Mouse (Mus musculus) gastrocnemius, postnatal 25 days (tissue): ENCODE measurements around the gene Fxyd4. TPM values are rescaled to one million over a fixed set of nuclear protein-coding genes. Genes with fewer than 3 reads are reported as not detected.

Source experiments
- DNase-seq: peaks from one replicate; pipeline ENCODE4 v3.0.0; 2022
- long read RNA-seq, 2 experiments: library from polyadenylated mRNA; stranded (forward); transcript quantifications; one replicate each; pipeline ENCODE4 v2.0.0; 2021
- total RNA-seq, 2 experiments: library from RNA; stranded (reverse); gene quantifications; 1 replicate in 1 of 2; 2 replicates in 1 of 2; pipeline ENCODE4 v1.2.3; 2021

The Fxyd4 gene
- total RNA-seq, result not detected
- long read RNA-seq, experiment 1, result 0 reads
- long read RNA-seq, experiment 2, result 0 reads

DNA sequence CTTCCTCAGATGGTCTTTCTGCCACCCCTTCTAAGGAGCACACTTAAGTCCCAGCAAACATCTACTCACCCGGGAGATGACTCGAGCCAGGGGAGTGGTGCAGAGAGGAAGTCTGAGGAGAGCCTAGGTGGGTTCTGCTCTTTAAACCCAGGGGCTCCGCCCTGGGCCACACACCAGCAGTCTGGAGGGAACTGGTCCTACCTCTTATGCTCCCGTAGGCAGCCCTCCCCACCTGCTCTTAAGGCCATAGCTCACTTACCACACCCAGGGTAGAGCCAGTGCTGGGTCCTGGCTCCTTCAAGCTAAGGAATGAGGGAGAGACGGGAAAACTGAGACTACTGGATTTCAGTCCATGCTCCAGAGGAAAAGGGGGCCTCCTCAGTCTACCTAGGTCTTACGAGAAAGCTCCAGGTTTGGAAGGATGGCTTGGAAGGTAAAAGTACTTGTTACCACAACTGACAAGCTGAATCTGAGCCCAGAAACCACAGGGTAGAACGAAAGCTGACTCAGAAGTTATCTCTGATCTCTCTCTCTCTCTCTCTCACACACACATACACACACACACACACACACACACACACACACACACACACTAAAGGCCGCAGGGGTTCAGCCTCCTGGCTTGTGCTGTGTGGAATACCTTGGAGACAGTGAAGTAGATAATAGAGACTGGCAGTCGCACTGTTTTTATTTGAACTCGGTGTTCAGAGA, at the start of gene Fxyd4:
Gene Fxyd4, minus strand, starts transcription at position 471 of the 711 bp plus-strand sequence.
- DNase-seq, result no peak

- DNase-seq, result no peak
These were observed 49.7 kb upstream of the Fxyd4 start for GRCm38 (mm10) chr6:117987173-117987572.

DNA sequence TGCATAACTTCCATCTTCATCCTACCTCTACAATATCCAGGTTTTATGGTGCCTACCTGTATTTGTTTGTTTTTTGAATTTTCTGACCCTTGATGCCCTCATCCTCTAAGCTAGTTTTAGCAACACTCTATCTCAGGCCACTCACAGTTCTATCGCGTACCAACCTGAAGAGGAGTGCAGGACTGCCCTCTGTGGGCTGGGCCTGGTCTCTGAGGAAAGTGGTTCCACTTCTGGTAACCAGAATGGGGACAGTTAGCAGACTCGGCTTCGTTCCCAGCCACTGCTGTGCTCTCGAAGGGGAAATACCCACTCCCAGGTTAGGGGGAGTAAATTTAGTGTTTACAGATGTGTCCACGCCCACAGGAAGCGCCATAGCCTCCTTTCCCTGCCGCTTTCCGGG, 29.2 kb upstream of the Fxyd4 start:
- no peak for DNase-seq

- no peak for DNase-seq
These were observed 25.7 kb upstream of the Fxyd4 start for GRCm38 (mm10) chr6:117963201-117963600.

GRCm38 (mm10) chr6:117956851-117957501, 19.5 kb upstream of the Fxyd4 start:
- DNase-seq, result no peak

GRCm38 (mm10) chr6:117956161-117956560, 18.7 kb upstream of the Fxyd4 start:
- no peak for DNase-seq

DNA sequence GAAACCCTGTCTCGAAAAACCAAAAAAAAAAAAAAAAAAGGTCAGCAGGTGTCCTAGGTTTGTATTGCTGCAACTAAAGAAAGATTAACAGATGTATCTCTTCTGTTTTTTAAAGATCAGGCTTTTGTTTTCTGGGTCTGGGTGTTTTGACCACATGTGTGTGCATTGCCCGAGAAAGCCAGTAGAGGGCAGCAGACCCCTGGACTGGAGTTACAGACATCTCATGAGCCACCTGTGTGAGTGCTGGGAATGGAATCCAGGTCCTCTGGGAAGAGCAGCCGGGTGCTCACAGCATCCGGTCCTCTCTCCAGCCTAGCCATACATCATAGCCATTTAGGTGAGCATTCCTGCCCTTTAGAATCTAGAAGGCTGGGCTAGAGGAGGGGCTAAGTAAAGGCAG, 14.8 kb upstream of the Fxyd4 start:
- DNase-seq, result no peak

DNA sequence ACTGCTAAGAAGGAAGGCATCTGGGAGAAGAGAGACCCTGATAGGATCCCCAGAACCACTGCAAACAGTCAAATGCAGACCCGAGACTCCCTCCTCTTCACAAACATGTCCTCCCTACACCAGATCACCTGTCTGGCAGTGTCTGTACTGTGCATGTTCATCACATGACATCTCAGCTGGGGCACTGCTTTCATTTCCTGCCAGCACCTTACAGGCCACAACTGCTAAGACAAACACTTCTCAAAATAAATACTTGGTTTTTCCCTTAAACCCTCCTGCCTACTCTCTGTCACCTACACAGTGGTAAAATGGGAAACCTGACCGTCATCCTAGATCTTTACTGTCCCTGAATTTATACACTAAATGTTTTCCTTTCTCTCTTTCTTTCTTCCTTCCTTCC, 6.4 kb upstream of the Fxyd4 start:
- no peak for DNase-seq

GRCm38 (mm10) chr6:117942769-117943168, 5.3 kb upstream of the Fxyd4 start:
- DNase-seq, result no peak

DNA sequence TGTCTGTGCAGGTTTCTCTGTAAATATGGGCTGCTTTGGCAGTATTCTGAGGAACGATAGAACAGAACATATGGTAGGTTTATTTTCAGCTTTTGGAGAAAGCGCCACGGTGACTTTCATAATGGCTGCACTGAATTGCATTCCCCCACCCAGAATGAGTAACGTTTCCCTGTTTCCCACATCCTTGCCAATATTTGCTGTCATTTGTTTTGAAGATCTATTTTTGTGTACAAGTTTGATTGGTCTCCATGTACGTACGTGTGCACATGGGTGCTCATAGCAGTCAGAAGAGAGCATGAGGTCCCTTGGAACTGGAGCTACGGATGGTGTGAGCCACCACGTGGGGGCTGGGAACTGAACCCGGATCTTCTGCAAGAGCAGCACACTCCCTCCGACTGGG, 1.5 kb upstream of the Fxyd4 start:
- no peak for DNase-seq

DNA sequence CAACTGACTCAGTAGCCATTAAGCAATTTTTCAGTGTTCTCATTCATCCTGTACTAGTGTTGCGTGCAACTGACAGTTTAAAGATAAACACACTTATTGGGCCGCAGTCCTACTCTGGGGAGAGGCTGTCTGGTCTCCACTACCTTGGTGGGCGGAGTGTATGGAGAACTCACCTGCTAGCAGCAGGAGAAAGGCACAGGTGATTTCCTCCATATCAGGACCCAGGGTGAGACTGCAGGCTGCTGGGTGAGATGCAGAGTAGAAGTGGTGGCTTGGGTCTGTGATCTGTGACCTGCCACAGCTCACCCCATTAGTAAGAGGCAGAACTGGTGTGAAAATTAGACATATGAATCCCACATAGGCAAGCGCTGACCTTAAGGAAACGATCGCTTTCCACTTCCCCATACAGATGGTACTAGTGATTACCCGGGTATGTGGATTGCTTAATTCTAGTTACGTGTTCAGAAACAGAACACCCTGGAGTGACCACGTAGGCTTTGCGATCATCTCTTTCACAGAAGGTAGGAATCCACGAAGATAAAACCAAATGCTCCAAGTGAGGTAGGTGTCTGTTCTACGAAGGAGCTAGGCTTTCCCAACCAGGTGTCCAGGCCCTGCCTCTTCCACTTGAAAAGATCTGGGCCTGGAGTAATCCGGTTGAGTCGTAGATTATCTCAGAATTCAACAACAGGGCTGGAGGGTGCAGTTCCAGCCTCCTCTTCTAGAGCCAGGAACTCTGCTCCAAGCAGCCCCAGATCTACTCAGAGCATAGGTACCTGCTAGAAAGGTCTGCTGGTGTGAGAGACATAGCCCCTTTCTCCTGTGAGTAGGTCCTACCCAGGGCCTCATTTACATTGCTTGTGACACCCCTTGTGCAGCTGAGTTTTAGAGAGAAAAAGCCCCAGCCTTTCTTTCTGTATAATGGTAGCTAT, 1.5 kb downstream of the Fxyd4 start:
- no peak for DNase-seq

GRCm38 (mm10) chr6:117934301-117934700, 3.2 kb downstream of the Fxyd4 start:
- no peak for DNase-seq

- DNase-seq, result no peak
These were observed 5.0 kb downstream of the Fxyd4 start for GRCm38 (mm10) chr6:117932325-117933051.

DNA sequence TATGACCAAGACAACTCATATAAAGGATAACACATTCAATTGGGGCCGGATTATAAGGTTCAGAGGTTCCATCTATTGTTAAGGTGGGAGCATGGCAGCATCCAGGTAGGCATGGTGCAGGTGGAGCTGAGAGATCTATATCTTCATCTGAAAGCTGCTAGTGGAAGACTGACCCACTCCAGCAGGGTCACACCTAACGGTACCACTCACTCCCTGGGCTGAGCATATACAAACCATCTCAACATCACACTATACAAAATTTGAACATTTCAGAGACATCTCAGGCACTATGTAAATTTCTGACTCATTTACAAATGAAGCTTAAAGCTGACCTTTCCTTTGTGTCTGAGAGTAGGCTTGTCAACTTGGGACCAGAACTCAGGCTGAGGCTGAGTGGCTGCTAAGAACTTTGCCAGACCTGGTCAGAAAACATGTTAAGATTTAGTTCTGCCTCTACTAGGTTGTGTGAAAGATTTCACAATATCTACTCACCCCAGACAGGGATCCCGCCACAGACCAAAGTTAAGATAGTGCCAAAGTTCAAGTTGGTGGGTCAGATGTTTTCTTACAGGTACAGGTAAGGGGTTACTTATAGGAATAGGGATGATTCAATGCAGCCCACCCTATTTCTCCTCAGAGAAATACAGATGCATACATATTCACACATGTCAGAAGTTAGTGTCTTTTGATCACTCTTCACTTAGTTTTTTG, 7.4 kb downstream of the Fxyd4 start:
- no peak for DNase-seq

GRCm38 (mm10) chr6:117928746-117929145, 8.7 kb downstream of the Fxyd4 start:
- DNase-seq, result no peak

GRCm38 (mm10) chr6:117927955-117928354, 9.5 kb downstream of the Fxyd4 start:
- DNase-seq, result no peak

DNA sequence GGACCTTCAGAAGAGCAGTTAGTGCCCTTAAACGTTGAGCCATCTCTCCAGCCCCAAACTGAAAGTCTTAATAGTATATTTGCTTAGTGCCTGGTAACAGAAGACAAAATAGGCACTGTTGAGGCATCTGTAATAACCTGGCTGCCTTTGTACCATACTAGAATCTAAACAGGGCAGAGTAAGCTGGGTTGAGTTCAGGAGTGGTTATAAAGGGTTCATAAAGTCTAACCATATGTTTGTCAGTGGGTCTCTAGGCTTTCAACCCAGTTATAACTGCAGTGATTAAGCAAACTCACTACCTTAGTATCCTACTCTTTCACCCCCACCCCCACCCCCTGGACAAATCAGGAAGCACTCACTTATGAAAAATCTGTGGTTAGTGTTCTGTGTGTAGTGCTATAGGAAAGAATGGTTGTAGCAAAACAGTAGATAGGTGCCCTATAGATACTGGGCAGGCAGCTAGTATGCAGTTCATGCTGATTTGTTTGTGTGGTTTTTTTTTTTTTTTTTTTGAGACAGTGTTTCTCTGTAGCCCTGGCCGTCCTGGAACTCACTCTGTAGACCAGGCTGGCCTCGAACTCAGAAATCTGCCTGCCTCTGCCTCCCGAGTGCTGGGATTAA, 10.5 kb downstream of the Fxyd4 start:
- DNase-seq, result no peak

GRCm38 (mm10) chr6:117922041-117922440, 15.5 kb downstream of the Fxyd4 start:
- no peak for DNase-seq

DNA sequence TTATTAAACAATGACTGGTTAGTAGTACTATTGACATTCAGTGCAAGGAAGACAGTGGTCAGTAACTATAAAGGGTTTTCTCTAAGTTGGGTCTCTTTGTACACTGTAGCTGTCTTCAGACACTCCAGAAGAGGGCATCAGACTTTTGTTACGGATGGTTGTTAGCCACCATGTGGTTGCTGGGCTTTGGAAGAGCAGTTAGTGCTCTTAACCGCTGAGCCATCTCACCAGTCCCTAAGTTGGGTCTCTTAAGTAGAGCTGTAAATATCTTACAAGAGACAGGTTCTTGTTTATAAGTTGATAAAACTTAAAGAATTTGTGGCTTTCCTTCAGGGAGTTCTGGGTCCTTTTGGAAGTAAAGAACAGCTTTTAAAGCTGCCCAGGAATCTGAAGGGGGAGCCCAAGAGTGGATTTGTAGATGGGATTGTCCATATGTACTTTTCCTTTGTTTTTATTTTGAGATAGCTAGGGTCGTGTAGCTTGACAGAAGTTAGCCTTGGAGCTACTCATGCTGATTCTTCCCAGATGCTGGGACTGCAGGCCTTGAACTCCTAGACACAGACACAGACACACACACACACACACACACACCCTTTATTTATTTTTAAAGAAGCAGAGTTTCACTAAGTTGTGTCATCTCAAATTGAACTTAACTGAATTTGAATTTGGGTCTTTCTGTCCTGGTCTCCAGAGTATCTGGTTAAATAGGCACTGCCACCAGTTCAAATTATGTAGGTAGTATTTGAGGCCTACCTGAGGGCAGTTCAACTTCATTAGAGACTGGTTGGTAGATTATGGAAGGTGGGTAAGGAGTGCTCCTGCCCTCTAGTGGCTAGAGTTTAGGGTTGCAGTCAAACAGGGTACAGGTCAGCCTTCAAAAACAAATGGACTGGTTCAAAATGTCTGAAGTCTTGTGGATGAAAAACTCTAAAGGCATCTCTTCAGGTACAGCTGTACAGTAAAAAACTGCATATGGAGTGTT, 16.5 kb downstream of the Fxyd4 start:
- no peak for DNase-seq

- DNase-seq, result no peak
These were observed 19.4 kb downstream of the Fxyd4 start for GRCm38 (mm10) chr6:117918043-117918442.
